Mouse (Mus musculus): ENCODE measurements around the gene Slc5a2.

Slc5a2 gene

DNA sequence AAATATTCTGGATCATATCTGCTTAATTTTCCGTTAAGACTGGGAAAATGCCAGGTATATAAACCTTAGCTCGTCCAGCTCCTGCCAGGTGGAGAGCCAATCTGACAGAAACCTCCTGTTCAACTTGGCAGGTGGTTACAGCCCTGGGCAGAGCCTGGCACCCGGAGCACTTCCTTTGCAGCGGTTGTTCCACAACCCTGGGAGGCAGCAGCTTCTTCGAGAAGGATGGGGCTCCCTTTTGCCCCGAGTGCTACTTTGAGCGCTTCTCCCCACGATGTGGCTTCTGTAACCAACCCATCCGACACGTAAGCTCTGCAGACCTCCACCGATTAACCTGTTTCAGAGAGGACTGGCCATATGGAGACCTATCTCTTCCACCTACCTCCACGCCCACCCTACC is 13.5 kb upstream of the Slc5a2 start:
- DNase-seq (ENCODE audit: low spot score): no peak

DNA sequence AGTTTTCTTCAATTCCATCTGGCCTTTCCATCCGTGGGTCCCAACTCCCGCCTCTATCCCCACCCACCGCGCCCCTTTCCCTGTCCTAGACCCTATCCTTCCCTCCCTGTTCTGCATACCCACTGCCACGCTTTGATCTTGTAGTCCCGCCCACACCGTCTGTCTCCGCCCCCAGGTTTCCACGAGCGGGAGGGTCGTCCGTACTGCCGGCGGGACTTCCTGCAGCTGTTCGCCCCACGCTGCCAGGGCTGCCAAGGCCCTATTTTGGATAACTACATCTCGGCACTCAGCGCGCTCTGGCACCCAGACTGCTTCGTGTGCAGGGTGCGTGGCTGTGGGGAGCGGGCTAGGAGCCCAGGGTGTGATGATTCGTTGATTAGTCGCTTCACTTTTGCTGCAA is 12.8 kb upstream of the Slc5a2 start:
- no peak for DNase-seq (ENCODE audit: low spot score)

DNA sequence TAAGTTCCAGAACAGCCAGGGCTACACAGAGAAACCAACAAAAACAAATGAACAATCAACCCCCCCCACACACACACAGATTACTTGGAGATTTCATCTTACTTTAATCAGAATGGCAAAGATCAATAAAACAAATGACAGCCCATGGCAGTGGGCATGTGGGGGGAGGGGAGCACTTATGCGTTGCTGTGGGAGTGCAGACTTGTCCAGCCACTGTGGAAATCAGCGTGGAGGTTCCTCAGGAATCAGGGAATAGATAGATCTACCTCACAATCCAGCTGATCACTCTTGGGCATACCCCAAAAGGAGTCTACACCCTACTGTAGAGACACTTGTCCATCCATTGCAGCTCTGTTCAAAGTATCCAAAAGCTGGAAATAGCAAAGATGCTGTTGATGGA is 10.5 kb upstream of the Slc5a2 start:
- DNase-seq (ENCODE audit: low spot score): no peak

DNA sequence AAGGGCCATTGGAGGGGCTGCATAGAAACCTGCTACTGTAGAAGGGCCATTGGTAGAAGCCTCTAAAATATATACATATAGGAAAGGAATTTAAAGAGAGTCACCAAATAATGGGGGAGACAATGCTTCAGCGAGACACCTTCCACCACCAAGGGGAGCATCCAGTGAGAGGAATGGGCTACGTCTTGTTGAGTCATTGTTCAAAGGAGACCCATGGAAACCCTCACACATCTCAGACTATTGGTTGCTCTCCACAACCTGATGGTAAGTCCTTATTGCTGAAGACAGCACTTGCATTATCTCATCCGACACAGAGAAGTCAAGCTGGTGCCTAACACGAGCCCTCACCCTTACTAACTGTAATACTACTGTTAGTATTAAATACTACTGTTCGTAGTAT is 9.7 kb upstream of the Slc5a2 start:
- DNase-seq (ENCODE audit: low spot score): no peak

DNA sequence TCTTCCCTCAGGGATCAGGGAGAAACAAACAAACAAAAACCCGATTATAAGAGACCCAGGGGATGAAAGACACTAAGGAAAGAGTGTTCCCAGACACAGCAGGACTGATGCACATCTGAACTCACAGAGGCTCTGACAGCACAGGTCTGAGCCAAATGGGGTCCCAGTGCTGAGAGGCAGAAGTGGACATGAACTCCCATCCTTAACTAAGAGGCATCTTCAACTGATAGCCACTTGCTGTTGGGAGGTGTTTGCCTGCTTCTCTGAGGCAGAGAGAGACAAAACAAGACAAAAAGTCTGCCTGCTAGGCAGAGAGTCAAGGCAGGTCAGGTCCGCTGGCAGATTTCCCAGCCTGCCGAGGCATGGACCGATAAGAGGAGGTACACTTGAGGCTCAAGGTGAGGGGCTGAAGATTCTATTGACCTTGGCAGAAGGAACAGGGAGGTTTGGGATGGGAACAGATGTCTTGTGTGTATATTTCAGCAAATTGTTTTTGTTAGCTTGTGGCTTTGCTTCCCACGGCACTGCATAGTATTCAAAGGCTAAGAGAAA is 8.6 kb upstream of the Slc5a2 start:
- DNase-seq (ENCODE audit: low spot score): peak; percentile 84

- DNase-seq (ENCODE audit: low spot score): no peak
Measured at GRCm38 (mm10) chr7:128266056-128266455, 599 bp downstream of the Slc5a2 start.

DNA sequence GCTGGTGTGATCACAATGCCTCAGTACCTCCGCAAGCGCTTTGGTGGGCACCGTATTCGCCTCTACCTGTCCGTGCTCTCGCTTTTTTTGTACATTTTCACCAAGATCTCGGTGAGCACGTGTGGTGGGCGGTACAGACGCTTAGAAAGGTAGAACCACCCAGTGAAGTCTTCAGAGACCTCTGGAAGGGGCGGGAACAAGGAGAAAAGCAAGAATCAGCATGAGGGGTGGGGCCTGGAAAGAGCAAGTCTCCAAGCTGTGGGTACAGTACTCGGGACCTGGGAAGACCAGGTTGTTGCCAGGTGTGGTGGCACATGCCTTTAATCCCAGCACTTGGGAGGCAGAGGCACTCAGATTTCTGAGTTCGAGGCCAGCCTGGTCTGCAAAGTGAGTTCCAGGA is 1.9 kb downstream of the Slc5a2 start:
- DNase-seq (ENCODE audit: low spot score): no peak

DNA sequence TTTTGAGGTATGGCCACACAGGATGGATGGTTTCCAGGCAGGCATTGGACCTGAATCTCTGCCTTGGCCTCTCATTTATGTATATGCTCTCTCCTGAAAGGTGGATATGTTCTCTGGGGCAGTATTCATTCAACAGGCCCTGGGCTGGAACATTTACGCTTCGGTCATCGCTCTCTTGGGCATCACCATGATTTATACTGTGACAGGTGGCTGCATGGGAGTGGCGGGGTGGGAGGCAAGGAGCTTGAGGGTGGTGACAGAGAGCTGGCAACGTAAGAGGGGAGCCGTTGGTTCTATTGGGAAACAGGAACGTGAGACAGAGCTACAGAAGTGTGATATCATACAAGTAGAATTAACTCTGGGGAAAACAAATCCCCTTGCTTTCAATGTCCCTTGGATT is 2.4 kb downstream of the Slc5a2 start:
- no peak for DNase-seq (ENCODE audit: low spot score)

GRCm38 (mm10) chr7:128270431-128270850 is 5.0 kb downstream of the Slc5a2 start:
- no peak for DNase-seq (ENCODE audit: low spot score)

- no peak for DNase-seq (ENCODE audit: low spot score)
Measured at GRCm38 (mm10) chr7:128271496-128271895, 6.0 kb downstream of the Slc5a2 start.

GRCm38 (mm10) chr7:128276051-128276450 is 10.6 kb downstream of the Slc5a2 start:
- DNase-seq (ENCODE audit: low spot score): no peak

GRCm38 (mm10) chr7:128279750-128280149 is 14.3 kb downstream of the Slc5a2 start:
- no peak for DNase-seq (ENCODE audit: low spot score)

GRCm38 (mm10) chr7:128281765-128282164 is 16.3 kb downstream of the Slc5a2 start:
- DNase-seq (ENCODE audit: low spot score): no peak

- no peak for DNase-seq (ENCODE audit: low spot score)
Measured at GRCm38 (mm10) chr7:128282532-128283244, 17.2 kb downstream of the Slc5a2 start.

- no peak for DNase-seq (ENCODE audit: low spot score)
Measured at GRCm38 (mm10) chr7:128284047-128284446, 18.6 kb downstream of the Slc5a2 start.

DNA sequence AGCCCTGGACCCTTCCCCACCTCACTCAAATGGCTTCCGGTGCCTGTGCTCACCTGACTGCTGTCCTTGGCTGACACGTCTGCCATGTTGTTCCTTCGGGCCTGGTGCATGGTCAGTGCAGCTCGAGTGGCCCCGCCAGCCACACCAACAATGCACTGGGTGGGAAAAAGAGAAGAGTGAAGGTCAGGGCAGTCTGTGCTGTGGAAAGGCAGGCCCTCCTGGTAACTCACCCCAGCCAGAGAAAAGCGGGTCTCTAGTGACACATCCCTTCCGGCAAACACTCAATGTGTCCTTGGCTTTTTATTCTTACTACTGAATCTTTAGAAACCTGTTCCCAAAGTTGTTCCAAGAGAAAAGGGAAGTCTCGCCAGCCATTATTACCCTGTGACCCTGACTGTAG is 19.6 kb downstream of the Slc5a2 start:
- DNase-seq (ENCODE audit: low spot score): no peak

DNA sequence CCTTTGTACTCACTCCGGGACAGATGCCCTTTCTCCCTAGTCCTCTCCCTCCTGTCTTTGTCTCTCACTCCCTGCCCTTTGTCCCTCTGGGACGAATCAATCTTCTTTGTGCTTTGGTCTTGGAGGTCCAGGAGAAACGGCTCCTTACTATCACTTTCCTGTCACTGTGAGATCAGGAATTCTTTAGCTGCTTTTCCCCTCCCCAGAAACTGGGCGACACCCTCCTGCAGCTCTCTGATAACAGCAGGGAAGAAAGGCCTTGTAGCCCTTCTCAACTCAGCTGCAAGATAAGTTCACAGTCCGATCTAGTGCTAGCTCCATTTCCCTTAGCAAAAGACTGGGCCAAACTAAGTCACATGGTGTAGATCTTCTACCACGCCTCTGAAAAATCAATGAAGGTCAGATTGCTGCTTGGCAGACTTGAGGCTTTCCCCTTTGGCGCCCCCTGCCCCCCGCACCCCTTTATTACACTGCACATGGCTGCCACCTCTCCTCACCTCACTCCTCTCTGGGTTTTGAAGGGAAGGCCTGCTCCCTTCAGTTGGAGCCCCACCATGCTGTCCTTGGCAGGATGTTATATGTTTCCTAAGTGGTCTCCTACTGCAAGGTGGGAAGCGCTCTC is 23.6 kb downstream of the Slc5a2 start:
- peak; percentile 50 for DNase-seq (ENCODE audit: low spot score)

GRCm38 (mm10) chr7:128294785-128295184 is 29.3 kb downstream of the Slc5a2 start:
- DNase-seq (ENCODE audit: low spot score): no peak

DNA sequence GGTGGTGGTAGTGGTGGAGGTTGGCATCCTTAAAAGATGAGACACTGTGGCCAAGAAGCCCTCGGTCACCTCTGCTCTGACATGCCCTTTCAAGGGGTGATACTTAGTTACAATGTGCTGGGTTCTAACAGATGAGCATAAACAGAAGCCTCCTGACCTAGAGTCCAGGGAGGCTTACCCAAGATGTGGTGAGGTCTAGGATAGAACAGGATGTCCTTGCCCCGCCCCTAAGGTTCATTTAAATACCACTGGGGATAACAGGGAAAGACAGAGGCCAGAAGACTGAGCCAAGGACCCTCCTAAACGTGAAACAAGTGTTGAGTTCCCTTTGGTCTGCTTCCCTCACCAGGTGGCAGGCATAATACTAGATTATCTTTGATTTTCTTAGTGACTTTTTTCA is 31.1 kb downstream of the Slc5a2 start:
- no peak for DNase-seq (ENCODE audit: low spot score)

DNA sequence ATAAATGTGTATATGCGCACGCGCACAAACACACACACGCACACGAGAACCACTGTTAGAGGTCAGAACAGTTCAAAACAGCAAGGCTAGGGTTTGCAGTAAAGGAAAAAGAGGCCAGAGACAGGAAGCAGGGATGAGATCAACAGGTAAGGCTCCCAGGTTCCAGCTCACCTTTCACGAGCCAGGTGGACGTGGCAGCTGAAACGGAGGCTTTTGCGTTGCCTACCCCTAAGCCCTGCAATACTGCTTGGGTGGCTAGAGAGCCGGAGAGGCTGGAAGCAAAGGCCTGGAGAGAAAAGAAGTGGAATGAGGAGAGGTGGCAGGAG is 31.8 kb downstream of the Slc5a2 start:
- DNase-seq (ENCODE audit: low spot score): no peak

- DNase-seq (ENCODE audit: low spot score): peak; percentile 52
Measured at GRCm38 (mm10) chr7:128297617-128298480, 32.4 kb downstream of the Slc5a2 start, which contains the start of gene BC017158. TSS of gene BC017158 (minus strand) at chr7:128298170.

- DNase-seq (ENCODE audit: low spot score): no peak
Measured at GRCm38 (mm10) chr7:128298481-128299342, 33.3 kb downstream of the Slc5a2 start.

Measured in ovary, adult 18-20 months (tissue).